Mouse (Mus musculus) cerebellum, adult 2 months (tissue): ENCODE measurements around the gene Iqsec3.

Experiments
- CTCF ChIP-seq: fragments of 200-500 bp; IDR thresholded peaks from 2 replicates; pipeline ENCODE4 v1.5.1; 2011; ENCODE audit warnings: low read depth, mild to moderate bottlenecking, control low read depth, low read length, moderate library complexity, borderline replicate concordance; ENCODE audit not compliant: insufficient read depth
- POLR2A ChIP-seq: fragments of 200-500 bp; IDR thresholded peaks from 2 replicates; pipeline ENCODE4 v1.6.1; 2011; ENCODE audit warnings: low read length, control low read depth, borderline replicate concordance; ENCODE audit not compliant: insufficient read depth

GRCm38 (mm10) chr6:121337770-121338518 is 135.5 kb downstream of the Iqsec3 start:
- TF ChIP-seq CTCF (peak; percentile 80), POLR2A (no peak)
